Mouse (Mus musculus) intestine, embryonic 16.5 days (tissue): ENCODE measurements at regions not wholly inside any gene's neighbourhood (a gene's known extent, or its start where the extent isn't known, plus 50 kb on each side); places are given as distances from the start of the nearest gene placed in this dataset.

Experiments
- ATAC-seq: fragments of 200-750 bp; cut with Nextera tagmentation; 2 replicates; pipeline ENCODE4 v1.8.0; 2017; ENCODE audit warnings: moderate TSS enrichment, moderate library complexity
- H3K27ac ChIP-seq: fragments of 300-500 bp; sonication (generic); 2 replicates; pipeline ENCODE4 v1.5.1; 2014; ENCODE audit warnings: mild to moderate bottlenecking, low read length
- H3K27me3 ChIP-seq: fragments of 300-500 bp; sonication (generic); replicated peaks from 2 replicates; pipeline ENCODE4 v1.6.1; 2014; ENCODE audit warnings: low read length, control low read depth, mixed read lengths; ENCODE audit not compliant: control insufficient read depth, insufficient read depth
- H3K36me3 ChIP-seq: fragments of 300-500 bp; sonication (generic); 2 replicates; pipeline ENCODE4 v1.6.1; 2014; ENCODE audit warnings: low read length, control low read depth; ENCODE audit not compliant: control insufficient read depth, insufficient read depth
- H3K4me1 ChIP-seq: fragments of 300-500 bp; sonication (generic); 2 replicates; pipeline ENCODE4 v1.6.1; 2014; ENCODE audit warnings: low read length, control low read depth, mixed read lengths; ENCODE audit not compliant: control insufficient read depth, insufficient read depth
- H3K4me2 ChIP-seq: fragments of 300-500 bp; sonication (generic); 2 replicates; pipeline ENCODE4 v1.6.1; 2014; ENCODE audit warnings: low read depth, low read length, control low read depth
- H3K4me3 ChIP-seq: fragments of 300-500 bp; sonication (generic); 2 replicates; pipeline ENCODE4 v1.5.1; 2014; ENCODE audit warnings: mild to moderate bottlenecking, low read length
- H3K9ac ChIP-seq: fragments of 300-500 bp; sonication (generic); 2 replicates; pipeline ENCODE4 v1.6.1; 2014; ENCODE audit warnings: low read depth, low read length
- H3K9me3 ChIP-seq: fragments of 300-500 bp; sonication (generic); 2 replicates; pipeline ENCODE4 v1.6.1; 2016; ENCODE audit warnings: low read length, control low read depth; ENCODE audit not compliant: control insufficient read depth
- WGBS: fragments of 180-500 bp; shearing (Covaris S2); extraction: QIAGEN DNeasy Blood & Tissue Kit; methylation state at CpG from one replicate; pipeline ENCODE4 v1.1.7; 2014; 5-methylcytosine and 5-hydroxymethylcytosine counted together

DNA sequence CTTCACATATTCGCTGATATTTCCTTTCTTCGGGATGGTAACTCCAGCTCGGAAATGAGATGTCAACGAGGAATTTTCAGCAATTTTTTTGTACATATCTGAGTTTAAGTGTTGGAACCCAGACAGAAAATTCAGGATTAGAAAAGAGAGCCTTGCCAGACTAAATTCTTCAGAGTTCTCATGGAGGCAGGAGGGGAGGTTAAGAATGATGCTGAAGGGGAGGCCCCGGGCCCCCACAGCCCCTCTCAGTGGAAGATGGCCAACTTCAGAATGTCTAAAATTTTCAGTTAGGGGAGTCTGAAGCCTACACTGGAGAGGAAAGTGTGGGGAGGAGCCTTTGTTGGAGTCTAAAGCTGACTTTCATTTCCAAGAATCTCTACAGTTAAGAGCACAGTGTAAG lies 184.8 kb downstream of the Lpin1 start:
- Histone ChIP-seq H3K9ac (no peak overlapping the region), H3K27me3 (no peaks in the 10 kb centered on the region), H3K4me2 (no peak overlapping the region), H3K27ac (no peak overlapping the region), H3K4me3 (no peak overlapping the region), H3K4me1 (no peaks in the 10 kb centered on the region), H3K36me3 (no peaks in the 10 kb centered on the region), H3K9me3 (no peaks in the 10 kb centered on the region)
- WGBS, result 74% methylated on average over 5 of the region's 5 CpGs
- no peak for ATAC-seq

DNA sequence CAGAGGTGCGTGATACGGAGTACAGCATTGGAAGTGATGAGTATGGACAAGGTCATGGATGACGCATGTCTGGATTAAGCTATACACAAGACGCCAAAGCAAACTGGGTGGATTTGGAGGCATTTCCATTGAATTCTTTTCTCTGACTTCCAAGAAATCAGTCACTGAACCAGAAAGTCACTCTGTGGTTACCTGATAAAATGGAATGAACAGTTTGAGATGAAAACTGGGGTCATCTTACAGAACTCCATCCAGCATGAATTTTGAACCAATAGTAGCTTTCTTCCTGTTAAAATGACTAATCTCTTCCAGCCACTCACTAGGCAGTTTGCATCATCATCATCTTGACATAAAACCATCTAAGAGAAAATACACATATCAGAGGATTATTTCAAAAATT lies 186.2 kb downstream of the Lpin1 start:
- Histone ChIP-seq H3K27ac (no peak overlapping the region), H3K9me3 (no peaks in the 10 kb centered on the region), H3K36me3 (no peaks in the 10 kb centered on the region), H3K27me3 (no peaks in the 10 kb centered on the region), H3K4me1 (no peaks in the 10 kb centered on the region), H3K4me2 (no peak overlapping the region), H3K9ac (no peak overlapping the region), H3K4me3 (no peak overlapping the region)
- 93% methylated on average over 4 of the region's 4 CpGs for WGBS
- no peak for ATAC-seq

DNA sequence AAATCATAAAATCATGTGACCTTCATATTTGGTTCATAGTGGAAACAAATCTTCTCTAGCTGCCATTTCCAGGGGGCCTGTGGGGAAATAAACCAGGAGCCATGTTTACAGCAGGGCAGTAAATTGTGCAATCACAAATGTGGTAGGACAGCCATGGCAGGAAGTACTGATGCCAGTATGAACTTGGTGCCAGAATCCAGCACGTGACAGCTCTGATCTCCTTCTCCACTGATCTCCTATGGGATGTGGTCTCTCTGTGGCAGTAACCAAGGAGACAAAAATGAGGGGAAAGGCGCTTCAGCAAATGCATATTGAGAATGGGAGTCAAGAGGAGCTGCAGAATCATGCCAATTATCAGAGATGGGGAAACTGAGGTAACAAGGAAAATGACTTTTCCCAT lies 215.0 kb downstream of the Lpin1 start:
- WGBS, result 79% methylated on average over 2 of the region's 2 CpGs

DNA sequence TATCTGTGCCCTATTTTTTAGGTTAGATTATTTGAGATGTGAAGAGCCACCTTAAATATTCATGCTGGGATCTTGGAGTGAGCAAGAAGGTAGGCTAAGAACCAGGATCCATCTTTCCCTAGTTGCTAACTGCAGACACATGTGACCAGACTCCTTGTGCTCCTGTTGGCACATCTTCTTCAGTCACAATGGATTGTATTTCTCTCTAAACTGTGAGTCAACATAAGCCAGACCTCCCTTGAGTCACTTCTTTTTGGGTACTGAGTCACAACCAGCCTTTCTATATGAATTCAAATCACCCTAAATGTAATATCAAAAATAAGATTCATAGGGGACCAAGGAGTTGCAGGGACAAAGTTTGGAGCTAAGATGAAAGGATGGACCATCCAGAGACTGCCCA lies 217.9 kb downstream of the Lpin1 start:
- ATAC-seq, result no peak
- H3K27ac ChIP-seq, result no peak overlapping the region
- H3K9ac ChIP-seq, result no peak overlapping the region
- H3K9me3 ChIP-seq, result no peaks in the 10 kb centered on the region
- no peaks in the 10 kb centered on the region; the same call in 1 of the 2 replicates for H3K27me3 ChIP-seq
- no peaks in the 10 kb centered on the region for H3K4me1 ChIP-seq
- H3K4me3 ChIP-seq, result no peak overlapping the region
- H3K4me2 ChIP-seq, result no peak overlapping the region
- H3K36me3 ChIP-seq, result no peaks in the 10 kb centered on the region

More for the DNA sequence above, 215.0 kb downstream of the Lpin1 start:
- no peaks in the 10 kb centered on the region for H3K9me3 ChIP-seq
- H3K4me2 ChIP-seq, result no peak overlapping the region
- H3K4me3 ChIP-seq, result no peak overlapping the region
- H3K9ac ChIP-seq, result no peak overlapping the region
- no peaks in the 10 kb centered on the region for H3K36me3 ChIP-seq
- no peak for ATAC-seq
- H3K27me3 ChIP-seq, result no peaks in the 10 kb centered on the region
- no peaks in the 10 kb centered on the region for H3K4me1 ChIP-seq
- no peak overlapping the region for H3K27ac ChIP-seq

DNA sequence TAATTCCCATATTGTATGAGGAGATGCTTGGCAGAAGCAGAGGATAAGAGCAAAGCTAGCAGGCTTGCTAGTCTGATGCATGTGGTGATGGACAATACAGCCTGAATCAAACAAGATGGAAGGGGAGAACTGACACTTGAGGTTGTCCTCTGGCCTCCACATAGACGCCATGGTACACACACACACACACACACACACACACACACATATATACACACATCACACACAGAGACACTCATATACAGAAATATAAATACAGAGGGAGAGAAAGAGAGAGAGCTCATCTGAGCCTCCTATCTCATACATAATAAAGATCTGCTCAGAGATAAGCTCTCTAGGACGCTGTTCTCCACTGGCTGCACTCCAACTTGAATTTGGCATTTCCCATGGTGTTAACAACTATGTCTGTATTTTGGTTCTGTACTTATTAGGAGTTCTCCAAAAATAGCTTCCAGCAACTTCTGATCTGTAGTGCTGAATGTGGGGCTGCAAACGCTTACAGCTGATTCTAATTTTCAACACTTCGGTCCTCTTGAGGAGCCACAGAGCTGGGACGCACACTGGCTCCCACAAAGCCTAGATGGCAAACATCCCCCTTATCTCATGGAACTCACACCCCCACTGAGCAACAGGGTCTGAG lies 219.0 kb downstream of the Lpin1 start:
- no peaks in the 10 kb centered on the region for H3K9me3 ChIP-seq
- no peaks in the 10 kb centered on the region for H3K4me1 ChIP-seq
- ATAC-seq, result no peak
- no peaks in the 10 kb centered on the region for H3K36me3 ChIP-seq
- H3K27ac ChIP-seq, result no peak overlapping the region
- no peak overlapping the region for H3K4me2 ChIP-seq
- H3K9ac ChIP-seq, result no peak overlapping the region
- 57% methylated on average over 5 of the region's 5 CpGs for WGBS
- H3K27me3 ChIP-seq, result no peaks in the 10 kb centered on the region; the same call in 1 of the 2 replicates
- H3K4me3 ChIP-seq, result no peak overlapping the region

DNA sequence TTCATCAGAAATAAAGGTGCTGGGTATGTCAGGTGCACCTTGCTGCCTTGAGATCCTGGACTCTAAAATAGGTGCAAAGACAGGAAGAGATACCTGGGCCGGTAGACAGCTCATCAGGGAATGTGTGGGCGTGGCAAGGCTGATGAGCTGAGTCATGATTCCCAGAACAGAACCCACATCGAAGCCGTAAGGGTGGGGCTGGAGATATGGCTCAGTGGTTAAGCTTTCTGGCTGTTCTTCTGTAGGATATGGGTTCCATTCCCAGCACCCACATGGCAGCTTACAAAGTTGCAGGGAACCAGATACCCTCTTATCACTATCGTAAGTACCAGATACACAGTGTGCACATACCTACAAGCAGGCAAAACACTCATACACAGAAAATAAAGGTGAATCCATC lies 219.6 kb downstream of the Lpin1 start:
- H3K27me3 ChIP-seq, result no peaks in the 10 kb centered on the region; the same call in 1 of the 2 replicates
- 86% methylated on average over 5 of the region's 5 CpGs for WGBS
- H3K4me3 ChIP-seq, result no peak overlapping the region
- no peak overlapping the region for H3K27ac ChIP-seq
- no peaks in the 10 kb centered on the region for H3K9me3 ChIP-seq
- no peak overlapping the region for H3K9ac ChIP-seq
- ATAC-seq, result no peak
- no peaks in the 10 kb centered on the region for H3K36me3 ChIP-seq
- H3K4me2 ChIP-seq, result no peak overlapping the region
- H3K4me1 ChIP-seq, result no peaks in the 10 kb centered on the region

DNA sequence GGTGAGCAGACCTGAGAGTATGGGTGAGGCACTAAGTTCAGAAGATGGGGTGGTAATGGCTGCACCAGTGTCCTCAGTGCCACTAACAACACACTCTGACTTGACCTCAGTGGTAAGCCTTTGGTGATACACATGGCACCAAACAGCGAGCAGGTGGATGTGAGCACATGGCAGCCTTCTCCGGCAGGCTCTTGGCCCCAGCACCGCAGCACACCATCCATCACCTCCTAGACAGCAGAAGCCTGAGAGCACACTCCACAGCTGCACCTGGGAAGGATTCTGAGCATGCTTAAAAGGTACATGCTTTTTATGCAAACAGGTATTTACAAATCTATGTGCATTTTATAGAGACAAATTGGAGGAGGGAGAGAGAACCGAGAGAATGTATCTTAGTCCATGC lies 223.7 kb downstream of the Lpin1 start:
- H3K9ac ChIP-seq, result no peak overlapping the region
- H3K4me2 ChIP-seq, result no peak overlapping the region
- no peak for ATAC-seq
- H3K36me3 ChIP-seq, result no peaks in the 10 kb centered on the region
- no peaks in the 10 kb centered on the region for H3K9me3 ChIP-seq
- H3K4me3 ChIP-seq, result no peak overlapping the region
- no peaks in the 10 kb centered on the region for H3K4me1 ChIP-seq
- no peaks in the 10 kb centered on the region; the same call in 1 of the 2 replicates for H3K27me3 ChIP-seq
- H3K27ac ChIP-seq, result no peak overlapping the region
- WGBS, result 88% methylated on average over 4 of the region's 4 CpGs

DNA sequence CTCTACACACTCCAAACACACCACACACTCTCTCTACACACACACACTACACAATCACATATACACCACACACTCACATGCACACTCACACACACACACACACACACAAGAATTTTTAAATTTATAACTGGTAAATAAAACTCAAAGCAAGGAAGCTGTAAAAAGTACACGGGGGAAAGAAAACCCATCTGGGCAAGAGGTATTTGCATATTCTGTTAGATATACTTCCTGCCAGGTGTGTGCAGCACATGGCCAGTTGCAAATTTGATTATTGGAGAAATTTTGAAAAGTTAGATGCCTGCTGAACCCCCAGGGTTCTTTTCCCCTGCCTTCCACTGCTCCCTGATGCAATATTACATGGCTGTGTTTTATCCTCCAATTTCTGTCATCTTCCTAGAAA lies 226.4 kb downstream of the Lpin1 start:
- H3K4me3 ChIP-seq, result no peak overlapping the region
- WGBS, result 58% methylated on average over 1 of the region's 1 CpGs
- no peak for ATAC-seq
- H3K9ac ChIP-seq, result no peak overlapping the region
- H3K9me3 ChIP-seq, result no peaks in the 10 kb centered on the region
- no peaks in the 10 kb centered on the region for H3K36me3 ChIP-seq
- H3K27ac ChIP-seq, result no peak overlapping the region
- H3K27me3 ChIP-seq, result no peaks in the 10 kb centered on the region
- no peak overlapping the region for H3K4me2 ChIP-seq
- H3K4me1 ChIP-seq, result no peaks in the 10 kb centered on the region

DNA sequence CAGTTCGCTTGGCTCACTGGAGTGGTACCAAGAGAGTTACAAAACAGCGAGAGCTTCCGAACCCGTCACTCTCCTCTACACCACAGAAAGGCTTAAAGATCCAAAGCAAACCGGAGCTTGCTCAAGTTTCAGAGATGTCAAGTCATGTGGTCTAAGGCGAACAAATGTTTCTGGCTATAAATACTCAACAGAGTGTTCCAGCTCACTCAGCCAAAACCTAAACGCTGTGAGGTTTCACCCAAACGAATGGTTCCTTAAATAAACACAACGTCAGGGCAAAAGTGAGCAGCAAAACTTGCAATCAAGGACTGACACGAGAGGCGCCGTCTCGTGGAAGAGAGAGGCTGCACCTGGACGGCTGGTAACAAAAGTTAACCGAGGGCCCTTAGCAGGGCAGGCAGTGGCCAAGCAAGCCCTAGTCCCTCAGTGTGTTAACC lies 227.2 kb downstream of the Lpin1 start:
- H3K27me3 ChIP-seq, result no peaks in the 10 kb centered on the region
- H3K4me1 ChIP-seq, result no peaks in the 10 kb centered on the region
- no peaks in the 10 kb centered on the region for H3K9me3 ChIP-seq
- H3K4me3 ChIP-seq, result no peak overlapping the region
- no peak for ATAC-seq
- H3K27ac ChIP-seq, result no peak overlapping the region
- H3K4me2 ChIP-seq, result no peak overlapping the region
- no peaks in the 10 kb centered on the region for H3K36me3 ChIP-seq
- WGBS, result 42% methylated on average over 15 of the region's 15 CpGs
- no peak overlapping the region for H3K9ac ChIP-seq

DNA sequence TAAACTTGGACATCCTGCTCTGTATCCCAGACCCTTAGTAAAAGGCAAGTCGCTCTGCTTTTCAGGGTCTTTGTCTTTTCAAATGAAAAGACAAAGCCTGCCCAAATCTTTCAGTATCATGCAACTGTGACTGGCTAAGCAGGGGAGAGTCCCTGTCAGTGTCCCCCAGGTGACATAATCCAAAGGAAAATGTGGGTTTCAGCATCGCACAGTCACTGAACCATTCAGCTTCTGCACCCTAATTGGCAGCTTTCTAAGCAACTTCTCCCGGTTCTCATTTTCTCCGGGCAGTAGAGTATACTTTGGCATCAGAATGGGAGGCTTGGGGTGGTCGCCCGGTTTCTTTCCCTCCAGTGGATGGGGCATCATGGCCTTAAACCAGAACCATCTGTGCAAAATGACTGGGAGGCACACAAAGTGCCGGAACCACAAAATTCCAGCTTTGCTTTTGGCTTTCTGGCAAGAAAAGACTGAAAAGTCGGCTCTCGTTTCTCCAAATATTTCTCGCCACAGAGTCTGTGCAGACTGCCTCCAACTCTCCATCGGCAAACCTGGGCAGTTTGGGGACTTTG lies 228.3 kb downstream of the Lpin1 start:
- 90% methylated on average over 11 of the region's 11 CpGs for WGBS
- H3K9ac ChIP-seq, result no peak overlapping the region

More for the DNA sequence above, 228.3 kb downstream of the Lpin1 start:
- Histone ChIP-seq H3K9me3 (no peaks in the 10 kb centered on the region), H3K4me3 (no peak overlapping the region), H3K27me3 (no peaks in the 10 kb centered on the region), H3K4me1 (no peaks in the 10 kb centered on the region), H3K36me3 (no peaks in the 10 kb centered on the region), H3K4me2 (no peak overlapping the region), H3K27ac (no peak overlapping the region)
- ATAC-seq, result no peak
